Mouse (Mus musculus): ENCODE results near the gene Gm3047. TPM values are rescaled to one million over a fixed set of nuclear protein-coding genes. Genes with fewer than 3 reads are reported as not detected.
"Not testable (repeated sequence)": the region's sequence is repeated elsewhere in the genome, so short reads cannot be mapped to it uniquely, and the experiment has no call there.

Gene Gm3047
- not detected in 2 replicates for polyA plus RNA-seq (2015; fragmentation: Nextera tagmentation; extraction: Ambion mirVana)

DNA sequence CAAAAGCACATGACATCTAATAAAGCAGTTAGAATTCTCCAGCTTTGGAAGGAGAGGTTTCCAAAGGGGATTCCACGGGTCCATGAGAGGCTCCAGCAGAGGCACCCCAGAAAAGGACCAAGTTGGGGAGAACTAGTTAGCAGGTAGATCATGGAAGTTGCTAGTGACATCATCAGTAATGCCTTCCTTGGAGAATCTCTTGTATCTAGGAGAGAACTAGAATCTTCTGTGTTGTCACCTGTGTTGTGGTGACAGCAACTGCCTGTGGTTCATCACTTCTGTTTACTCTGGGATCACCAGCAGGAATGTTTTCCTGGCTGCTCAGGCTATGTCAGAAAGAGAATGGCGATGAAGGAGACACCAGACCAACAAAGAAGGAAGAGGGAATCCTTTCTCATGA is at the start of gene Gm3047:
Gene Gm3047 (plus strand): TSS at position 301 of the 400 bp plus-strand sequence.
- not testable (repeated sequence) for H3K4me2 ChIP-seq (ENCODE audit: low read length); H3K9ac ChIP-seq (ENCODE audit: low read depth, low read length); H3K27me3 ChIP-seq (replicated peaks; ENCODE audit: control insufficient read depth, insufficient read depth, low read length); H3K4me3 ChIP-seq (ENCODE audit: low read length); H3K4me1 ChIP-seq (ENCODE audit: control insufficient read depth, insufficient read depth, low read depth, low read length); H3K27ac ChIP-seq (ENCODE audit: low read depth, low read length); H3K9me3 ChIP-seq (ENCODE audit: control insufficient read depth, low read length); ATAC-seq; H3K36me3 ChIP-seq (ENCODE audit: control insufficient read depth, insufficient read depth, low read length)
- WGBS = no CpG with 5 or more reads among the region's 2 CpGs

Other genes starting within 250 kb of the Gm3047 start
- not detected in 2 replicates for gene Gm3149, start 238.1 kb upstream of the Gm3047 start, polyA plus RNA-seq (2015; fragmentation: Nextera tagmentation; extraction: Ambion mirVana)
- 7.8 and 7.9 TPM in 2 replicates for gene 2610042L04Rik, start 220.6 kb upstream of the Gm3047 start, polyA plus RNA-seq (2015; fragmentation: Nextera tagmentation; extraction: Ambion mirVana)
- not detected in 2 replicates for gene Gm3159, start 157.9 kb upstream of the Gm3047 start, polyA plus RNA-seq (2015; fragmentation: Nextera tagmentation; extraction: Ambion mirVana)
- gene Gm3164, start 140.0 kb upstream of the Gm3047 start, polyA plus RNA-seq (2015; fragmentation: Nextera tagmentation; extraction: Ambion mirVana) = 6.0 and 7.4 TPM in 2 replicates
- gene Gm3173, start 124.4 kb upstream of the Gm3047 start, polyA plus RNA-seq (2015; fragmentation: Nextera tagmentation; extraction: Ambion mirVana) = 1.4 and 3.6 TPM in 2 replicates
- not detected in 2 replicates for gene Gm3182, start 73.7 kb upstream of the Gm3047 start, polyA plus RNA-seq (2015; fragmentation: Nextera tagmentation; extraction: Ambion mirVana)
- gene Gm8159, start 76.9 kb downstream of the Gm3047 start, polyA plus RNA-seq (2015; fragmentation: Nextera tagmentation; extraction: Ambion mirVana) = not detected in 2 replicates
- 1.6 and 2.0 TPM in 2 replicates for gene Gm3239, start 108.8 kb downstream of the Gm3047 start, polyA plus RNA-seq (2015; fragmentation: Nextera tagmentation; extraction: Ambion mirVana)
- not detected in 2 replicates for gene Gm7876, start 153.8 kb downstream of the Gm3047 start, polyA plus RNA-seq (2015; fragmentation: Nextera tagmentation; extraction: Ambion mirVana)
- 3.0 and 3.8 TPM in 2 replicates for gene Gm3252, start 171.4 kb downstream of the Gm3047 start, polyA plus RNA-seq (2015; fragmentation: Nextera tagmentation; extraction: Ambion mirVana)
- not detected in 2 replicates for gene Gm9602, start 220.9 kb downstream of the Gm3047 start, polyA plus RNA-seq (2015; fragmentation: Nextera tagmentation; extraction: Ambion mirVana)

Data from hindbrain, embryonic 16.5 days (tissue).